Mouse (Mus musculus) kidney, embryonic 14.5 days (tissue): ENCODE results near the gene Fam167b. TPM values are rescaled to one million over a fixed set of nuclear protein-coding genes. Genes with fewer than 3 reads are reported as not detected.
A peak's percentile ranks its signal among the peaks of the same experiment; 100 is the strongest.

Source experiments
- ATAC-seq: fragments of 200-750 bp; cut with Nextera tagmentation; 2 replicates; pipeline ENCODE4 v1.8.0; 2017; ENCODE audit warnings: moderate number of reproducible peaks, mild to moderate bottlenecking, moderate TSS enrichment, moderate library complexity; ENCODE audit not compliant: low FRiP score, low TSS enrichment
- H3K27ac ChIP-seq: fragments of 300-500 bp; sonication (generic); 2 replicates; pipeline ENCODE4 v1.5.1; 2014; ENCODE audit warnings: low read depth, mild to moderate bottlenecking, low read length, moderate library complexity, mixed read lengths
- H3K27me3 ChIP-seq: fragments of 300-500 bp; sonication (generic); 2 replicates; pipeline ENCODE4 v1.6.1; 2014; ENCODE audit warnings: mild to moderate bottlenecking, low read length; ENCODE audit not compliant: control insufficient read depth, insufficient read depth
- H3K36me3 ChIP-seq: fragments of 300-500 bp; sonication (generic); 2 replicates; pipeline ENCODE4 v1.6.1; 2014; ENCODE audit warnings: low read length, mixed read lengths; ENCODE audit not compliant: control insufficient read depth, insufficient read depth
- H3K4me1 ChIP-seq: fragments of 300-500 bp; sonication (generic); 2 replicates; pipeline ENCODE4 v1.6.1; 2014; ENCODE audit warnings: low read length, mixed read lengths; ENCODE audit not compliant: control insufficient read depth, insufficient read depth
- H3K4me2 ChIP-seq: fragments of 300-500 bp; sonication (generic); replicated peaks from 2 replicates; pipeline ENCODE4 v1.6.1; 2014; ENCODE audit warnings: low read depth, mild to moderate bottlenecking, low read length
- H3K4me3 ChIP-seq: fragments of 300-500 bp; sonication (generic); 2 replicates; pipeline ENCODE4 v1.5.1; 2014; ENCODE audit warnings: mild to moderate bottlenecking, low read length
- H3K9ac ChIP-seq: fragments of 300-500 bp; sonication (generic); 2 replicates; pipeline ENCODE4 v1.6.1; 2014; ENCODE audit warnings: low read depth, mild to moderate bottlenecking, low read length, moderate library complexity
- H3K9me3 ChIP-seq: fragments of 300-500 bp; sonication (generic); 2 replicates; pipeline ENCODE4 v1.6.1; 2016; ENCODE audit warnings: low read length; ENCODE audit not compliant: control insufficient read depth
- WGBS: fragments of 180-500 bp; shearing (Covaris S2); extraction: QIAGEN DNeasy Blood & Tissue Kit; methylation state at CpG from one replicate; pipeline ENCODE4 v1.1.7; 2014; 5-methylcytosine and 5-hydroxymethylcytosine counted together
- polyA plus RNA-seq: library from polyadenylated mRNA; unstranded; fragments of >200 nt; fragmentation: Nextera tagmentation; extraction: Ambion mirVana; gene quantifications from 2 replicates; pipeline ENCODE4 v1.2.1, GENCODE M21; 2014

Gene Fam167b
- polyA plus RNA-seq, 1 experiment from 2014 or later = 17.7 TPM

DNA sequence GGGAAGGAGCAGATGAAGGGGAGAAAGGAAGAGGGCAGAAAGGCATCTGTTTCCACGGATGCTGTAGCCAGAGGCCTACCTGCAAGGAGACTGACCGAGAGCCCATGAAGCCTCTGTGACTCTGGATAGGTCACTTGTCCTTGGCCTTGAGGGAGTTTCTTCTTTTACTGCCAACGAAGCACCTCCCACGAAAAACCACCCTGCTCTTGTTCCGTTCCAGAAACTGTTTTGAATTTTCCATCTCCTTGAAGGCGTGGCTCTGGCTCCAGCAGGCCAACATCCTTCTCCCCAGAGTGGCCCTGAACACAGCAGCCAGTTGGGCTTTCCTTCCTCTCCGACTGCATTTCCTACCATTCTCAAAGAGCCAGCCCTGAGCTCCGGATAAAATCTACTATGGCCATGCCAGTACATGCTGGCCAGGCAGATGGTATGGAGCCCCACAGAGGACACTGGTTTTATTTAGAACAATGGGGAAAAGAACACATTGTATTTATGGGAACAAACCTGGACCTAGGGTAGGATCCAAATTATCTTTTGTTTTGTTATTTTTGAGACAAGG lies 43.0 kb upstream of the Fam167b start:
- ATAC-seq = no peak
- no peak overlapping the region for H3K4me2 ChIP-seq
- 77% methylated on average over 8 of the region's 8 CpGs for WGBS

DNA sequence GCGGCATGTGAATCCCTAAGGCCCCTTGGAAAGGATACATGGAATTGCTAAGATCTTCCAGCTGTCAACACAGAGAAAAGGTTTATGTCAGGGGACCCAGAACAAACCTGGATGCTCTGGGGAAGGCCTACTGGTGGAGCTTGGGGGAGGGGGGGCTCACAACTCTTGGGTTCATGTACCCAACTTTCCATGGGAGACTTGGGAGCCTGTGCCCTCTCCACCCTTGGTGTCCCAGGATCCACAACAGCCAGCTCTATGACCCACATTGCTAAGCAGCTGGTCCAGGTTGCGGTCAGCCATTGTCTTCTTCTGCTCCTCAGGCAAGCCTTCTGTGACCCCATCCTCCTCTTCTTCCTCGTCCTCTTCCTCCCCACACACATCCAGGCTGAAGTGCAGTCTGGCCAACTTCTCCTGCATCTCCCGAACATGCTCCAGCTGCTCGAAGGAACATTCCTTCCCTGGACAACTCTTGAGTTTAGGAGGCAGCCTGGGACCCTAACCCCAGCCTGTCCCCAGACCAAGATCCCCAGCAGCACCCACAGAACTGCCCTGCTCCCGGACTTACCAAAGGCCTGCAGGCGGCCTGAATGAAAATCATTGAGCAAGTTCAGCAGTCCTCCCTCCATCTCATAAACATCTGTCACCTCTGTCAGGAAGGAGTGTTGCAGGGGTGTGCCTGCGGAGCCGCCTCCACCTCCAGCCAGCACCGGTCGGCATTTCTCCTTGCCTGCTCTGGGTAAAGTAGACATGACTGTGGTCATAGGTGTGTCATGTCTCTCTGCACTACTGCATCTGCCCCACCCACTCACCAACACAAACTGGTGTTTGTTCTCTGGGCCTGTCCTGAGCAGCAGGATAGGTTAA lies 42.3 kb upstream of the Fam167b start:
- 85% methylated on average over 11 of the region's 11 CpGs for WGBS
- no peaks in the 10 kb centered on the region for H3K27me3 ChIP-seq
- peaks cover 28% of the 10 kb centered on the region for H3K4me1 ChIP-seq
- H3K27ac ChIP-seq = no peak overlapping the region
- 0 out of 2 replicates have a peak overlapping the region, but pooled peaks have one; percentile 6 for H3K4me2 ChIP-seq
- no peak for ATAC-seq
- no peaks in the 10 kb centered on the region for H3K9me3 ChIP-seq
- H3K4me3 ChIP-seq = no peak overlapping the region
- H3K36me3 ChIP-seq = peaks cover 14% of the 10 kb centered on the region; the same call in 1 of the 2 replicates
- H3K9ac ChIP-seq = no peak overlapping the region

More for the DNA sequence above, 43.0 kb upstream of the Fam167b start:
- Histone ChIP-seq H3K4me3 (no peak overlapping the region), H3K27ac (no peak overlapping the region), H3K27me3 (no peaks in the 10 kb centered on the region), H3K9me3 (no peaks in the 10 kb centered on the region), H3K36me3 (peaks cover 14% of the 10 kb centered on the region; the same call in 1 of the 2 replicates), H3K9ac (no peak overlapping the region), H3K4me1 (peaks cover 28% of the 10 kb centered on the region)

- peaks cover 18% of the 10 kb centered on the region for H3K4me1 ChIP-seq
- H3K9ac ChIP-seq = peak within 1 kb of the TSS; percentile 80
- peaks cover 15% of the 10 kb centered on the region; the same call in 1 of the 2 replicates for H3K36me3 ChIP-seq
- peak within 1 kb of the TSS; percentile 66 for H3K4me3 ChIP-seq
- no peaks in the 10 kb centered on the region for H3K9me3 ChIP-seq
- no peaks in the 10 kb centered on the region for H3K27me3 ChIP-seq
- ATAC-seq = peak; percentile 87
- H3K4me2 ChIP-seq = peak within 1 kb of the TSS; percentile 82
- peak within 1 kb of the TSS; percentile 72; the same call in 1 of the 2 replicates for H3K27ac ChIP-seq
- 5% methylated on average over 43 of the region's 44 CpGs for WGBS
Measured at GRCm38 (mm10) chr4:129618786-129619691, 40.7 kb upstream of the Fam167b start, which contains the start of gene Iqcc. TSS of gene Iqcc (minus strand) at chr4:129619099.

DNA sequence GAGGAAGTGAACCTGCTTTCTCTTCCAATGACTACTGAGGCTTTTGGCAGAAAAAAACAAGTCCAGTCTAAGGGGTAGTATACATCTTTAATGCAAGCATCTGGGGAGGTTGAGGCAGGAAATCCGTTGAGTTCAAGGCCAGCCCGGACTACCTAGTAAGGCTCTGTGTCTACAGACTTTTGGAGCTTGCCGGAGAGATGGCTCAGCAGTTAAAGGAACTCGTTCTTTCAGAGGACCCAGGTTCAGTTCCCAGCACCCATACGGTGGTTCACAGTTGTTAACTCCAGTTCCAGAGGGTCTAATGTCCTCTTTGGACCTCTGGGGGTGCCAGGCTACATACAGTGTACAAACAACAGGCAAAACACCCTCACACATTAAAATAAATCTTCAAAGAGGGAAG lies 39.7 kb upstream of the Fam167b start:
- Histone ChIP-seq H3K9ac (peak overlapping the region; percentile 80; the same call in 1 of the 2 replicates), H3K4me3 (peak overlapping the region; percentile 66), H3K4me1 (peaks cover 16% of the 10 kb centered on the region), H3K36me3 (peaks cover 15% of the 10 kb centered on the region; the same call in 1 of the 2 replicates), H3K4me2 (peak overlapping the region; percentile 82), H3K27ac (no peak overlapping the region), H3K27me3 (no peaks in the 10 kb centered on the region), H3K9me3 (no peaks in the 10 kb centered on the region)
- WGBS = 90% methylated on average over 5 of the region's 5 CpGs
- ATAC-seq = no peak

- no peak for ATAC-seq
- Histone ChIP-seq H3K4me2 (no peak overlapping the region), H3K4me3 (no peak overlapping the region), H3K4me1 (peaks cover 8% of the 10 kb centered on the region; the same call in 1 of the 2 replicates), H3K9me3 (no peaks in the 10 kb centered on the region), H3K9ac (no peak overlapping the region), H3K27ac (no peak overlapping the region), H3K36me3 (peaks cover 15% of the 10 kb centered on the region; the same call in 1 of the 2 replicates), H3K27me3 (no peaks in the 10 kb centered on the region)
- 82% methylated on average over 7 of the region's 7 CpGs for WGBS
Measured at GRCm38 (mm10) chr4:129617121-129617641, 38.8 kb upstream of the Fam167b start.

- H3K27ac ChIP-seq = no peak overlapping the region
- H3K36me3 ChIP-seq = peaks cover 15% of the 10 kb centered on the region; the same call in 1 of the 2 replicates
- 87% methylated on average over 3 of the region's 3 CpGs for WGBS
- H3K27me3 ChIP-seq = no peaks in the 10 kb centered on the region
- H3K9ac ChIP-seq = no peak overlapping the region
- H3K4me2 ChIP-seq = no peak overlapping the region
- no peak overlapping the region for H3K4me3 ChIP-seq
- peaks cover 8% of the 10 kb centered on the region; the same call in 1 of the 2 replicates for H3K4me1 ChIP-seq
- no peak for ATAC-seq
- H3K9me3 ChIP-seq = no peaks in the 10 kb centered on the region
Measured at GRCm38 (mm10) chr4:129616631-129617030, 38.3 kb upstream of the Fam167b start.

DNA sequence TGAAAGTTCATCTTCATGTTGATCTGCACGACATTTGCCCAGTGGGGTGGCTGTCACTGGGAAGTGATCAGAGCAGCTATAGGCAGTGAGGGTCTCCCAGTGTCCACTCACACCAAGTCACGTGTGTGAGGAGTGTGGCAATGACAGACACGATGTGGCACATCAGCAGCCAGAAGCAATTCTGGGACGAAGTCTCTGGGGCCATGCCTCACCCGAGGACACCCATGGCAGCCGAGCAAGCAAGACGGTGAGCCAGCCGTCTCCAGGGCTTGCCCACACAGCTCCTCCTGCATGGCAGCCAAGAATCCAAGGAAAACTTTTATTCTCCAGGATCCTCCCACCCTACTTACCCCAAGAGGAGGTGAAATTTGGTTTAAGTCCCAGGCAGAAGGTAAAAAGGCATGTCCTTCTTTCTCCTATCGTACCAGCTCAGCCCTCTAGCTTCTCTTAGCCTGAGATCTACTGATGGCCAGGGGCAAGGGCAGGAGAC lies 37.5 kb upstream of the Fam167b start:
- Histone ChIP-seq H3K9me3 (no peaks in the 10 kb centered on the region), H3K4me2 (no peak overlapping the region), H3K9ac (no peak overlapping the region), H3K4me3 (no peak overlapping the region), H3K27ac (no peak overlapping the region), H3K4me1 (peaks cover 8% of the 10 kb centered on the region; the same call in 1 of the 2 replicates), H3K27me3 (no peaks in the 10 kb centered on the region), H3K36me3 (peaks cover 15% of the 10 kb centered on the region; the same call in 1 of the 2 replicates)
- ATAC-seq = no peak
- WGBS = 90% methylated on average over 9 of the region's 9 CpGs

- no peaks in the 10 kb centered on the region for H3K9me3 ChIP-seq
- H3K27me3 ChIP-seq = no peaks in the 10 kb centered on the region
- H3K4me1 ChIP-seq = peaks cover 8% of the 10 kb centered on the region; the same call in 1 of the 2 replicates
- WGBS = 87% methylated on average over 6 of the region's 6 CpGs
- peaks cover 22% of the 10 kb centered on the region for H3K36me3 ChIP-seq
- H3K4me2 ChIP-seq = no peak within 1 kb of the TSS
- no peak for ATAC-seq
- no peak within 1 kb of the TSS for H3K4me3 ChIP-seq
- no peak within 1 kb of the TSS for H3K9ac ChIP-seq
- H3K27ac ChIP-seq = no peak within 1 kb of the TSS
Measured at GRCm38 (mm10) chr4:129614093-129614492, 35.7 kb upstream of the Fam167b start, which contains the start of gene Dcdc2b. TSS of gene Dcdc2b (minus strand) at chr4:129614257.
